Mouse (Mus musculus): ENCODE data around the gene Baiap2l2.

GRCm38 (mm10) chr15:79330521-79330920 is 45.2 kb upstream of the Baiap2l2 start:
- TF ChIP-seq TAL1 (IDR thresholded peaks at IDR 0.05; ENCODE audit: low read length) (no peak), GATA1 (IDR thresholded peaks at IDR 0.05; ENCODE audit: low read length) (no peak)

Data from erythroblast, embryonic 14.5 days (primary cell).